Mouse (Mus musculus): ENCODE measurements at regions not wholly inside any gene's neighbourhood (a gene's known extent, or its start where the extent isn't known, plus 50 kb on each side); places are given as distances from the start of the nearest gene placed in this dataset.

DNA sequence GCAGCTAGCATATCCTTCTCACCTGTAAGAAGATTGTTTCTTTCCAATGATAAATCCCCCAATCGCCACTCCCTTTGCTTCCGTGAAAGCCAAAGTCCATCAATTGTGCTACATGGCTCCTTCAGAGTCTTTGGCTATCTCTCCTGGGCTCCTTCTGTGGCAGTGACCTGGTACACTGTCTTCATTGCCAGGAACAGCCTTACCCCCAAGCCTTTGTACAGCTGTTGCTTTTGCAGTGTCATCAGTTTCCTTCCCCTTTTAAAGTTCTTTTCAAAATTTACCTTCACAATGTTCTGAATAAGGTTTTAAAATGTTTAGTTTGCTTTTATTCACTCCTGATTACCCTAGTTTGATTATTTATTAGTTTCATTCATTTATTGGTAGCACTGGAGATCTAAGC lies 393.8 kb upstream of the Grin3a start:
- H3K27ac ChIP-seq (replicated peaks; ENCODE audit: low read depth, low read length): no peak overlapping the region
- no peak for ATAC-seq (ENCODE audit: low FRiP score, low read depth)
- H3K9ac ChIP-seq (ENCODE audit: low read depth, low read length, severe bottlenecking): no peak overlapping the region
- H3K27me3 ChIP-seq (ENCODE audit: control insufficient read depth, insufficient read depth, low read length): no peaks in the 10 kb centered on the region
- TF ChIP-seq POLR2A (IDR thresholded peaks at IDR 0.05; ENCODE audit: borderline replicate concordance, extremely low read depth, insufficient read depth, insufficient read length): no peak
- no peaks in the 10 kb centered on the region for H3K36me3 ChIP-seq (ENCODE audit: control insufficient read depth, insufficient read depth, low read length)
- no peaks in the 10 kb centered on the region for H3K4me1 ChIP-seq (ENCODE audit: control insufficient read depth, insufficient read depth, low read length)
- DNase-seq (ENCODE audit: low spot score): no peak
- H3K4me3 ChIP-seq (replicated peaks; ENCODE audit: low read length): no peak overlapping the region
- H3K4me2 ChIP-seq (replicated peaks; ENCODE audit: low read depth, low read length, severe bottlenecking): no peak overlapping the region
- no peaks in the 10 kb centered on the region for H3K9me3 ChIP-seq (ENCODE audit: control insufficient read depth, low read length)
- 98% methylated on average over 2 of the region's 2 CpGs for WGBS

DNA sequence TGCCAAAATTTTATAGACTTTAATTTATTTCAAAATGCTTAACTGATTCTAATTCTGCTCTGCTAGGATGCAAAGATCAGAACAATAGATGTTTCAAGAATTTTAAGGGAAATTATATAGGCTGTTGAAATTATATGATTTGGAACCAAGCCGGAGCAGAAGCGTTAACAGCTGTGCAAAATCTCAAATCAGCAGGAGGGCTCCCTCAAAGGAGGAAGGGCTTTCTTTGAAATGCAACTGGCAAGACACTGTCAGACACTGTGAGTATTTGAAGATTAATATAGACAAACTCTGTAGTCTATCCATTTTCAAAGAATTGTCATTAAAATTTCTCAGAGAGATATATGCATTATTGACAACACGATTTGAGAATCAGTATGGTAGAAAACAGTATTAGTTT lies 389.9 kb upstream of the Grin3a start:
- ATAC-seq (ENCODE audit: low FRiP score, low read depth) (no peak), DNase-seq (ENCODE audit: low spot score) (no peak)
- Histone ChIP-seq H3K9ac (ENCODE audit: low read depth, low read length, severe bottlenecking) (no peak overlapping the region), H3K4me2 (replicated peaks; ENCODE audit: low read depth, low read length, severe bottlenecking) (no peak overlapping the region), H3K27ac (replicated peaks; ENCODE audit: low read depth, low read length) (no peak overlapping the region), H3K4me1 (ENCODE audit: control insufficient read depth, insufficient read depth, low read length) (no peaks in the 10 kb centered on the region), H3K9me3 (ENCODE audit: control insufficient read depth, low read length) (no peaks in the 10 kb centered on the region), H3K36me3 (ENCODE audit: control insufficient read depth, insufficient read depth, low read length) (no peaks in the 10 kb centered on the region), H3K27me3 (ENCODE audit: control insufficient read depth, insufficient read depth, low read length) (no peaks in the 10 kb centered on the region), H3K4me3 (replicated peaks; ENCODE audit: low read length) (no peak overlapping the region)
- WGBS: 61% methylated on average over 3 of the region's 3 CpGs
- TF ChIP-seq POLR2A (IDR thresholded peaks at IDR 0.05; ENCODE audit: borderline replicate concordance, extremely low read depth, insufficient read depth, insufficient read length): no peak

DNA sequence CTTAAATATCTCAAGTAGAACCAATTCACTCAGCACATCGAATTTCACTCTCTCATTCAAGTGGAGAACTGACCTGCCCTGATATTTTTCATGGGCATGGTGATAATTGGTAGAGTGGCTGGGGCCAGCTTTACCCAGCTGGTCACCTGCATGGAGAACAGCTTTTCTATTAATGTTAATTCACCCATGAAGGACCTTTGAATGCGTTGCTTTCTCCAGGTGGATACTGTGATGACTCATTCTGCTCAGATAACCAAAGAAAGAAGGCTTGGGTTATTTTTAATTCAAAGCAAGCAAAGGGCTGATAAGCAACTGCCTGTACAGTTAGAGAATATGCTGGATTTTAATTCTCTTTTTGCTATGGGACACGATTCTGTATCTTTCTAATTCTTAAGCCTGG lies 357.8 kb upstream of the Grin3a start:
- ATAC-seq (ENCODE audit: low FRiP score, low read depth) (no peak), DNase-seq (ENCODE audit: low spot score) (no peak)
- no peak overlapping the region for H3K4me3 ChIP-seq (replicated peaks; ENCODE audit: low read length)
- H3K27me3 ChIP-seq (ENCODE audit: control insufficient read depth, insufficient read depth, low read length): no peaks in the 10 kb centered on the region
- no peak overlapping the region for H3K9ac ChIP-seq (ENCODE audit: low read depth, low read length, severe bottlenecking)
- no peaks in the 10 kb centered on the region for H3K4me1 ChIP-seq (ENCODE audit: control insufficient read depth, insufficient read depth, low read length)
- no peaks in the 10 kb centered on the region for H3K36me3 ChIP-seq (ENCODE audit: control insufficient read depth, insufficient read depth, low read length)
- H3K27ac ChIP-seq (replicated peaks; ENCODE audit: low read depth, low read length): no peak overlapping the region
- no peak overlapping the region for H3K4me2 ChIP-seq (replicated peaks; ENCODE audit: low read depth, low read length, severe bottlenecking)
- 68% methylated on average over 3 of the region's 3 CpGs for WGBS
- no peaks in the 10 kb centered on the region for H3K9me3 ChIP-seq (ENCODE audit: control insufficient read depth, low read length)
- TF ChIP-seq POLR2A (IDR thresholded peaks at IDR 0.05; ENCODE audit: borderline replicate concordance, extremely low read depth, insufficient read depth, insufficient read length): no peak

GRCm38 (mm10) chr4:50177196-50177595 lies 331.7 kb upstream of the Grin3a start:
- Histone ChIP-seq H3K9me3 (ENCODE audit: control insufficient read depth, low read length) (no peaks in the 10 kb centered on the region), H3K4me1 (ENCODE audit: control insufficient read depth, insufficient read depth, low read length) (no peaks in the 10 kb centered on the region), H3K4me3 (replicated peaks; ENCODE audit: low read length) (no peak overlapping the region), H3K27ac (replicated peaks; ENCODE audit: low read depth, low read length) (no peak overlapping the region), H3K36me3 (ENCODE audit: control insufficient read depth, insufficient read depth, low read length) (no peaks in the 10 kb centered on the region), H3K4me2 (replicated peaks; ENCODE audit: low read depth, low read length, severe bottlenecking) (no peak overlapping the region), H3K27me3 (ENCODE audit: control insufficient read depth, insufficient read depth, low read length) (no peaks in the 10 kb centered on the region), H3K9ac (ENCODE audit: low read depth, low read length, severe bottlenecking) (no peak overlapping the region)
- DNase-seq (ENCODE audit: low spot score) (no peak), ATAC-seq (ENCODE audit: low FRiP score, low read depth) (no peak)
- no peak for TF ChIP-seq POLR2A (IDR thresholded peaks at IDR 0.05; ENCODE audit: borderline replicate concordance, extremely low read depth, insufficient read depth, insufficient read length)

DNA sequence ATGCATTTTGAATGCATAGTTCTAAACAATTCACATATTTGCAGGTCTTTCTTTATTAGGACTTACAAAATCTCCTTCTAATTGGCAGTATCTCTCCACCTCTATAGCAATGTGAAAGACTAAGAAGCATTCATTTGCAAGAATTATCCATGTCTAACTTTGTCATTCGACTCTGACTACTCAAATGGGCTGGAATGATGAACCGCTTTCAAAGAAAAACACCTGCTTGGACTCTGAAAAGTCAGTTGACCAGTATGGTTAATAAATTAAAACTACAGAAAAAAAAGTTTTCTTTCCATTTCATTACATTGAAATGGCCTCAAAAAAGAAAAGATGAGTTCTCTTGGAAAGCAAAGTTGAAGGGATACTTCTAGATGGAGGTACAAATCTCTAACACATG lies 331.1 kb upstream of the Grin3a start:
- 83% methylated on average over 2 of the region's 2 CpGs for WGBS
- DNase-seq (ENCODE audit: low spot score): no peak

DNA sequence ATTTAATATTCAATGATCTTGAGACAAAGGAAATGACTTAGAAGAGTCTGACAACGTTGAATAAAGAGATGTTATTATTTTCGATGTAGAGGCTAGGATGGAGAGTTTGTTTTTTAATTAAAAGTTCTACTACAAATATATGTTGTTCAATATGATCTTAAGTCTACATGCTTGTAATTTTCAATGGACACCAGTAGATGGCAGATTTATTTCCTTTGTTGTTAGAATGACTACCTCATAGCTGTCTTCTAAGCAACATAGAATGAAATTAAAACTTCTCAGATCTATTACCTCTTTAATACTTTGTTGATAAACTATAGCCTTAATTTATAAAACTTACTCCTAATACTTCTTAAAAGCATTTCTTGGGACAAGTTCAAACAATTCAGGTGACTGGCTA lies 315.3 kb upstream of the Grin3a start:
- no peaks in the 10 kb centered on the region for H3K9me3 ChIP-seq (ENCODE audit: control insufficient read depth, low read length)
- no peak overlapping the region for H3K4me2 ChIP-seq (replicated peaks; ENCODE audit: low read depth, low read length, severe bottlenecking)
- no peak overlapping the region for H3K27ac ChIP-seq (replicated peaks; ENCODE audit: low read depth, low read length)
- ATAC-seq (ENCODE audit: low FRiP score, low read depth) (no peak), DNase-seq (ENCODE audit: low spot score) (peak; percentile 9)
- no peaks in the 10 kb centered on the region for H3K36me3 ChIP-seq (ENCODE audit: control insufficient read depth, insufficient read depth, low read length)
- H3K4me1 ChIP-seq (ENCODE audit: control insufficient read depth, insufficient read depth, low read length): no peaks in the 10 kb centered on the region
- H3K4me3 ChIP-seq (replicated peaks; ENCODE audit: low read length): no peak overlapping the region
- no peak for TF ChIP-seq POLR2A (IDR thresholded peaks at IDR 0.05; ENCODE audit: borderline replicate concordance, extremely low read depth, insufficient read depth, insufficient read length)
- WGBS: 71% methylated on average over 2 of the region's 2 CpGs
- H3K9ac ChIP-seq (ENCODE audit: low read depth, low read length, severe bottlenecking): no peak overlapping the region
- no peaks in the 10 kb centered on the region for H3K27me3 ChIP-seq (ENCODE audit: control insufficient read depth, insufficient read depth, low read length)

More for the DNA sequence above, 331.1 kb upstream of the Grin3a start:
- no peak overlapping the region for H3K4me2 ChIP-seq (replicated peaks; ENCODE audit: low read depth, low read length, severe bottlenecking)
- H3K9ac ChIP-seq (ENCODE audit: low read depth, low read length, severe bottlenecking): no peak overlapping the region
- ATAC-seq (ENCODE audit: low FRiP score, low read depth): no peak
- no peaks in the 10 kb centered on the region for H3K9me3 ChIP-seq (ENCODE audit: control insufficient read depth, low read length)
- no peak for TF ChIP-seq POLR2A (IDR thresholded peaks at IDR 0.05; ENCODE audit: borderline replicate concordance, extremely low read depth, insufficient read depth, insufficient read length)
- no peaks in the 10 kb centered on the region for H3K4me1 ChIP-seq (ENCODE audit: control insufficient read depth, insufficient read depth, low read length)
- no peak overlapping the region for H3K4me3 ChIP-seq (replicated peaks; ENCODE audit: low read length)
- H3K27me3 ChIP-seq (ENCODE audit: control insufficient read depth, insufficient read depth, low read length): no peaks in the 10 kb centered on the region
- no peak overlapping the region for H3K27ac ChIP-seq (replicated peaks; ENCODE audit: low read depth, low read length)
- H3K36me3 ChIP-seq (ENCODE audit: control insufficient read depth, insufficient read depth, low read length): no peaks in the 10 kb centered on the region
